ENCODE assay signal across 11 mouse cellular contexts in genomic region chr14:33678740-33679139, GRCm38 (mm10).
"Had no signal": no experiment of that assay in that cellular context is flagged by ENCODE, and none has a peak within 500 bp of the region (broad histone marks: within the 10 kb centered on the region; RNA-seq: fewer than 3 reads in every experiment).

No protein-coding gene starts in this region.

- DNase-seq: lung, embryonic 14.5 days; lung, postnatal 10 days; lung, postnatal 4 days; midbrain, embryonic 14.5 days; retina, postnatal 1 day; right cerebral cortex, adult 18-20 months; right cerebral cortex, postnatal 25 days; right cerebral cortex, postnatal 4 days; thymus, adult 2 months; thymus, postnatal 25 days; thymus, postnatal 4 days had no signal
